Mouse (Mus musculus): ENCODE measurements around the gene Cdk5rap3. TPM values are rescaled to one million over a fixed set of nuclear protein-coding genes. Genes with fewer than 3 reads are reported as not detected.

Cdk5rap3 gene
- polyA plus RNA-seq, 1 experiment from 2014 or later, result 49.0 TPM

DNA sequence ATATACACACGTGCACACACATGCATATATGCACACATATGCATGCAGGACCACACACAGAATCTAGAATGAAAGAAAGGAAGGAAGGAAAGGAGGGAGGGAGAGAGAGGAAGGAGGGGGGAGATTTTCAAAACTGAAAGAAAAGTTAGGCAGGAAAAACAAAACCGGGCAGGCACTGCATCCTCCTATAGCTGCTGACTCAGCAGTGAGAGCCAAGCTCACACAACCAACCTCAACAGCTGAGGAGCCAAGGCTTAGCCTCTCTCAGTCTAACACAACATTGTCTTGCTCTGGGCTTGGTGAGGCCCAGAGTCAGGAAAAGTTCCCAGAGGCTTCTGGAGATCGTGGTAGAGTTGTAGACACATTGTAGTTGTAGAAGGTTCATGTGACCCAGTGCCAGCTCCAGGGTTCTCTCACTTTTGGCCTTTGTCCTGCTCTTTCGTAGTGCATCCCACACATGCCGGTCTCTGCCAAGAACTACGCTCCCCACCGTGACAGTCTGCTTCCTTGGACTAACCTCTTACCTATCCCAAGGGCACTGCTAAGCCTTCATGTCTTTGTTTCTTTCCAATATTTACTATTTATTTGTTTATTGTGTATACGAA, 29.3 kb downstream of the Cdk5rap3 start:
- Histone ChIP-seq H3K4me3 (no peak overlapping the region), H3K4me1 (peaks cover 10% of the 10 kb centered on the region), H3K27ac (no peak overlapping the region), H3K27me3 (replicated peaks) (peaks cover 17% of the 10 kb centered on the region), H3K9ac (no peak overlapping the region), H3K4me2 (no peak overlapping the region), H3K36me3 (no peaks in the 10 kb centered on the region), H3K9me3 (replicated peaks) (no peaks in the 10 kb centered on the region)
- ATAC-seq, result no peak
- WGBS (ENCODE audit: insufficient replicate concordance), result 66% methylated on average over 8 of the region's 8 CpGs

DNA sequence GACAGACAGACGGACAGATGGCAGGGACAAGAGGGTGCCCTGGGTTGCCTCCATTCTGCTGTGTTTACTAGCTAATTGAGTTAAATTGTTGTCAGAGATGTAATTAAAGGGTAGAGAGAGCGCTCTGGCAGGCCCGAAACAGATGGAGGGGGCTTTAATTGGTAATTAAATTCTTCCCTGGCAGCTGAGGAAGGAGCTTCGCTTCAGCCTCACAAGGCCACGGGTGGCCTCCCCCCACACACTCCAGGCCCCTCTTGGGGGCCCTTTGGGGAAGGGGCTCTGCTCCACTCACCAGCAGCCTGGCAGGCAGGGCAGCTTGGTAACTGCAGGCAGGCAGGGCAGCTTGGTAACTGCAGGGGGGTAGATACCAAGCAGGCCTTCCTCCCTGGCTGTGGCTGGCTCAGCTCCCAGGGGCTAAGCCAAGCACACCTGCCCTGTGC, 30.4 kb downstream of the Cdk5rap3 start:
- WGBS (ENCODE audit: insufficient replicate concordance), result 56% methylated on average over 5 of the region's 5 CpGs
- no peak for ATAC-seq
- no peak overlapping the region for H3K27ac ChIP-seq

GRCm38 (mm10) chr11:96880296-96880695, 36.0 kb downstream of the Cdk5rap3 start:
- Histone ChIP-seq H3K27ac (no peak overlapping the region), H3K4me1 (peaks cover 29% of the 10 kb centered on the region), H3K27me3 (replicated peaks) (peaks cover 64% of the 10 kb centered on the region), H3K4me2 (no peak overlapping the region), H3K9me3 (replicated peaks) (no peaks in the 10 kb centered on the region), H3K4me3 (no peak overlapping the region), H3K36me3 (no peaks in the 10 kb centered on the region), H3K9ac (no peak overlapping the region)
- no peak for ATAC-seq
- WGBS (ENCODE audit: insufficient replicate concordance), result 60% methylated on average over 9 of the region's 9 CpGs

More for the DNA sequence above, 30.4 kb downstream of the Cdk5rap3 start:
- Histone ChIP-seq H3K9me3 (replicated peaks) (no peaks in the 10 kb centered on the region), H3K4me1 (peaks cover 10% of the 10 kb centered on the region), H3K36me3 (no peaks in the 10 kb centered on the region), H3K4me3 (no peak overlapping the region), H3K27me3 (replicated peaks) (peaks cover 24% of the 10 kb centered on the region), H3K9ac (no peak overlapping the region), H3K4me2 (no peak overlapping the region)

GRCm38 (mm10) chr11:96879359-96879758, 36.9 kb downstream of the Cdk5rap3 start:
- Histone ChIP-seq H3K4me3 (no peak overlapping the region), H3K9me3 (replicated peaks) (no peaks in the 10 kb centered on the region), H3K4me1 (peaks cover 30% of the 10 kb centered on the region), H3K27ac (no peak overlapping the region), H3K4me2 (no peak overlapping the region), H3K36me3 (no peaks in the 10 kb centered on the region), H3K9ac (no peak overlapping the region), H3K27me3 (replicated peaks) (peaks cover 72% of the 10 kb centered on the region)
- ATAC-seq, result no peak
- 23% methylated on average over 7 of the region's 7 CpGs for WGBS (ENCODE audit: insufficient replicate concordance)

- Histone ChIP-seq H3K27me3 (replicated peaks) (peaks cover 79% of the 10 kb centered on the region), H3K4me3 (no peak overlapping the region)
These were observed 37.6 kb downstream of the Cdk5rap3 start for GRCm38 (mm10) chr11:96878715-96879114.

DNA sequence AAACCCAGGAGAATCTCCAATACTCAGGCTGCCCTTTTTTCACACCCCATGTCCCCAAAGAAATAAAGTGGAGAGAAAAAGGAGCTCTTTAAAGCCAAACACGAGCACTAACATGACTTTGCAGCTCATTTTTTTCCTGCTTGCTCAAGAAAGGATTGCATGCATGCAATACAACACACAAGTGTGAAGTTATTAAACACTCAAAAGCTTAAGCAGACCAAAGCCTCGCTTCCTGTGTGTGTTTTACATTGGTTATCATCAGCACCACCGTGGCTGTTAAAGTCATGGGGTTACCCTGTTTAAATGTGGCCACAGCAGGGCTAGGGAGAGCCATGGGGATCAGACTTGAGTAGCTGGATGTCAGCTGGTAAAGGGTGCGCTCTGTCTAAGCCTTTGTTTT, 39.2 kb downstream of the Cdk5rap3 start:
- H3K36me3 ChIP-seq, result no peaks in the 10 kb centered on the region
- H3K4me3 ChIP-seq, result no peak overlapping the region
- no peak for ATAC-seq
- WGBS (ENCODE audit: insufficient replicate concordance), result 33% methylated on average over 4 of the region's 4 CpGs
- H3K9me3 ChIP-seq (replicated peaks), result no peaks in the 10 kb centered on the region
- H3K9ac ChIP-seq, result no peak overlapping the region
- peaks cover 95% of the 10 kb centered on the region for H3K27me3 ChIP-seq (replicated peaks)
- no peak overlapping the region for H3K27ac ChIP-seq
- H3K4me1 ChIP-seq, result peaks cover 34% of the 10 kb centered on the region
- no peak overlapping the region for H3K4me2 ChIP-seq

More at GRCm38 (mm10) chr11:96878715-96879114, 37.6 kb downstream of the Cdk5rap3 start:
- WGBS (ENCODE audit: insufficient replicate concordance), result 14% methylated on average over 3 of the region's 3 CpGs
- Histone ChIP-seq H3K27ac (no peak overlapping the region), H3K36me3 (no peaks in the 10 kb centered on the region), H3K9me3 (replicated peaks) (no peaks in the 10 kb centered on the region), H3K4me2 (no peak overlapping the region), H3K4me1 (peaks cover 30% of the 10 kb centered on the region), H3K9ac (no peak overlapping the region)
- no peak for ATAC-seq

DNA sequence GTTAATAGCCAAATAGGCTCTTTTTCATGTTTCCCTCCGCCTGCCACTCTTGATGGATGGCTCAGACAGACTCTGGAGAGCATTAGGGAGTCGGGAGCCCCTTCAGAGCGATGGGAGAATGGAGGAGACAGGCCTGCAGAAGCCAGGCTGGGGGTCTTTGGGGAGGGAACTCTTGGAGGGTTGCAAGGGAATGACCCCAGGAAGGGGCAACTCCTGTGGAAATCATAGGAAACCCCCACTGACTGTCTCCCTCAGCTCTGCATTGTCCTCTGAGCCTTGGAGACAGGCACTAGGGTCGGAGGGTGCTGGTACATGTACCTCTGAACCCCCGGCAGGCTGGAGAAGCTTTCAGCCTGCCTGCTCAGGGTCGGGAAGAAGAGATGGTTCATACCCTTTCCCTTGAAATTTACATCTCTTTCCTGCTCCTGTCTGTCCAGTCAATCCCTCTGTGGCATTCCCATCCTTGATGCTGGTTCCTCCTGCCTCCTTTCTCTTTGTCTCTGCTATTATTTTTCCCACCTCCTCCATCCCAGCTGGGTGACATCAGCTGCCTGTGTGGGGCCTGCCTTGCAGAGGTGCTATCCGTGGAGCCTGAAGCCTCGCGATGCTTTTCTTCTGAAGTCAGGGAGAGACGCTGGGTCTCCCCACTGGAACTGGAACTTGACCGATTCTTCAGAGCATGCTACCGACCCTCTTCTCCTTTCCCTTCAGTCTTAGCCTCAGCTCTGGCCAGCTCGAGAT, 39.8 kb downstream of the Cdk5rap3 start:
- H3K4me3 ChIP-seq, result peak overlapping the region; percentile 35
- H3K4me1 ChIP-seq, result peaks cover 34% of the 10 kb centered on the region
- no peak for ATAC-seq
- H3K4me2 ChIP-seq, result peak overlapping the region; percentile 63
- no peaks in the 10 kb centered on the region for H3K36me3 ChIP-seq
- H3K9ac ChIP-seq, result no peak overlapping the region
- WGBS (ENCODE audit: insufficient replicate concordance), result 13% methylated on average over 13 of the region's 13 CpGs
- no peak overlapping the region for H3K27ac ChIP-seq
- H3K9me3 ChIP-seq (replicated peaks), result no peaks in the 10 kb centered on the region
- H3K27me3 ChIP-seq (replicated peaks), result peaks cover 99% of the 10 kb centered on the region

GRCm38 (mm10) chr11:96875745-96876144, 40.6 kb downstream of the Cdk5rap3 start:
- no peaks in the 10 kb centered on the region for H3K9me3 ChIP-seq (replicated peaks)
- WGBS (ENCODE audit: insufficient replicate concordance), result under 1% methylated on average over 35 of the region's 35 CpGs
- H3K27me3 ChIP-seq (replicated peaks), result peaks cover 94% of the 10 kb centered on the region
- peak overlapping the region; percentile 35 for H3K4me3 ChIP-seq
- H3K4me1 ChIP-seq, result peaks cover 34% of the 10 kb centered on the region
- H3K27ac ChIP-seq, result no peak overlapping the region
- no peaks in the 10 kb centered on the region for H3K36me3 ChIP-seq
- no peak overlapping the region for H3K9ac ChIP-seq
- no peak for ATAC-seq
- peak overlapping the region; percentile 63 for H3K4me2 ChIP-seq

DNA sequence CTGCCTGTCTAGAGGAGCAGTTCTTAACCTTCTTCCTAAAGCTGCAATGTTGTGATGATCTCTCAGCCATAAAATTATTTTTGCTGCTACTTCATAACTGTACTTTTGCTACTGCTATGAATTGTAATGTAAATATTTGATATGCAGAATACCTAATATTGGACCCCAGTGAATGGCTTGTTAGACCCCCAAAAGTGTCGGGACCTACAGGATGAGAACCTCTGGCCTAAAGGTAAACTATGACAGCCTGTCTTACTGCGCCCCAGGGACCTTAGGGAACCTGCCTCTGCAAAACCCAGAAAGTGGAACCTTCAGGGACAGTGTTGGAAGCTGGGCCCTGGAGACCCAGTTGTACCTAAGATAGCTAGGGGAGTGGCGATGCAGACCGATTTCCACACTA, 41.0 kb downstream of the Cdk5rap3 start:
- peak overlapping the region; percentile 35 for H3K4me3 ChIP-seq
- no peak for ATAC-seq

DNA sequence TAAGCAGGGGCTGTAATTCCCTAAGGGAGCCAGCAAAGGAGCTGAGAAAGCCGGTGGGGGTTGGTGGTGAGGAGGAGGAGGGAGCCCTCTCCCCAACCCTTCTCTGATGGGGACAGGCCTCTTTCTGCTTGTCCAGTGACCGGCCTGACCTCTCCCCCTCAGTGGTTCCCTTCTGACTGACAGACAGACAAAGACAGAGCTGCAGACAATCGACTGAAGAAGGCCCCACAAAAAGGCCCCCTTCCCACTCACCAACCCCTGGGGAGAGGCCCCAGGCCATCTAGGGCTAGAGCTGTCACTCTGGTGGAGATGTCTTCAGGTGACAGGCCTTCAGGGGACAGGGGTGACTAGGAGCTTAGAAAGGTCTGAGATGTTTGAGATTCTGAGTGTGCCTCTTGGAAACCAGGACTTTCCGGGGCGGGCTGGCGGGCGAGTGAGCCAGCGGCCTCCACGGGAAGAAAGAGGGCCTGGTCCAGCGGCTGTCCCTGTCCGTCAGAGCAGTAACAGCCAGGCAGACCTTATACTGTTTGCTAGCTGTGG, 42.6 kb downstream of the Cdk5rap3 start:
- H3K9ac ChIP-seq, result no peak overlapping the region
- peaks cover 83% of the 10 kb centered on the region for H3K27me3 ChIP-seq (replicated peaks)
- H3K9me3 ChIP-seq (replicated peaks), result no peaks in the 10 kb centered on the region
- H3K4me2 ChIP-seq, result no peak overlapping the region
- H3K4me3 ChIP-seq, result no peak overlapping the region
- no peak for ATAC-seq
- no peaks in the 10 kb centered on the region for H3K36me3 ChIP-seq
- no peak overlapping the region for H3K27ac ChIP-seq
- peaks cover 24% of the 10 kb centered on the region for H3K4me1 ChIP-seq
- 36% methylated on average over 11 of the region's 11 CpGs for WGBS (ENCODE audit: insufficient replicate concordance)

More for the DNA sequence above, 41.0 kb downstream of the Cdk5rap3 start:
- Histone ChIP-seq H3K4me2 (peak overlapping the region; percentile 63), H3K36me3 (no peaks in the 10 kb centered on the region), H3K9me3 (replicated peaks) (no peaks in the 10 kb centered on the region), H3K4me1 (peaks cover 34% of the 10 kb centered on the region), H3K27ac (no peak overlapping the region), H3K27me3 (replicated peaks) (peaks cover 93% of the 10 kb centered on the region), H3K9ac (no peak overlapping the region)
- 25% methylated on average over 4 of the region's 4 CpGs for WGBS (ENCODE audit: insufficient replicate concordance)

DNA sequence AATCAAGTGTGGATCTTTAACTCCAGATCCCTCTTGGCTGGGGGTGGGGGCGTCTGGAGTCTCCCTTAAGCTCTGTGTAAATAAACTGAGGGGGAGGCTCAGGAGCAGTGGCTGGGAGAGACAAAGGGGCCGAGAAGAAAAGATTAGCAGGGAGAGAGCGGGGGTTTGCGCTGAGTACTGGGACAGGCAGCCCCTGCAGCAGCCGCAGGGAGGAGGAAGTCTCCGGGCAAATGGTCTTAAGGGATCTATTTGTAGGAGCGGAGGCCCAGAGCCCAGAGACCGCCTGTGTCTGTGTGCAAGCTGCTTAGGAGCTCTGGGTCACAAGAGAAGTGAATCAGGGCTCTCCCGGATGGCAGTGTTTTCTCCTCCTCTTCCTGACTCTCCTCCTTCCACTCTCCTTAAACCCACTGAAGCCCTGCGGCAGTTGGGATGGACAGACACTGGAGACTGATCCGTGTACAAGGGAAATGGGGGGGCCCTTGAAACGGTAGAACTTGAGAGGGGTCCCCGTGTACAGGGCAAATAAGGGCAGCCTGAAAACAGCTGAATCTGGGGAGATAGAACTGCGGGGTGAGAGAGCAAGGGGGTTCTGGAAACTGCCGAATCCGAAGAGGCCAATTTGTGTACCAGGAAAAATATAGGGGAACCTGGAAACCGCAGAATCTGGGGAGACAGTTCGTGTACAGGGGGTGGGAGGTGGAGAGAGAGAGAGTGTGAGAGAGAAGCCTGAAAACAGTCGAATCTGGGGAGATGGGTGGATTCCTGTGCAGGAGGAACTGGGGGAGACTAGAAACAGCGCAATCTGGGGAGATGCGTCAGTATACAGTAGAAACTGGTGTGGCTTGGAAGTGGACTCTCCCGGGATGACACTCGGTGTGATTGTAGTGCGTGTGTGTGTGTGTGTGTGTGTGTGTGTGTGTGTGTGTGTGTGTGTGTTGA, 43.6 kb downstream of the Cdk5rap3 start:
- Histone ChIP-seq H3K4me1 (peaks cover 17% of the 10 kb centered on the region), H3K9ac (no peak overlapping the region)
- no peak for ATAC-seq

More for the DNA sequence above, 43.6 kb downstream of the Cdk5rap3 start:
- no peak overlapping the region for H3K4me3 ChIP-seq
- no peaks in the 10 kb centered on the region for H3K9me3 ChIP-seq (replicated peaks)
- no peaks in the 10 kb centered on the region for H3K36me3 ChIP-seq
- 11% methylated on average over 24 of the region's 24 CpGs for WGBS (ENCODE audit: insufficient replicate concordance)
- H3K27ac ChIP-seq, result no peak overlapping the region
- H3K27me3 ChIP-seq (replicated peaks), result peaks cover 74% of the 10 kb centered on the region
- peak overlapping the region; percentile 17 for H3K4me2 ChIP-seq

All from liver, embryonic 12.5 days (tissue).